Mouse (Mus musculus): Measurements from ENCODE around the gene Ndufa11.

- TF ChIP-seq CTCF (IDR thresholded peaks at IDR 0.05; ENCODE audit: control insufficient read depth, insufficient read depth, insufficient replicate concordance, low read depth, low read length), result peak; percentile 69; the same call in 1 of the 2 replicates
- TF ChIP-seq POLR2A (IDR thresholded peaks at IDR 0.05; ENCODE audit: control insufficient read depth, low read depth, low read length), result no peak
Observed at GRCm38 (mm10) chr17:56762769-56763731, 45.5 kb downstream of the Ndufa11 start.

All from testis, adult 2 months (tissue).